Mouse (Mus musculus): ENCODE data around the gene Styxl1. TPM values are rescaled to one million over a fixed set of nuclear protein-coding genes. Genes with fewer than 3 reads are reported as not detected.

Styxl1 gene
- polyA plus RNA-seq, 1 experiment from 2014 or later: 0.39 TPM

Small RNAs within 50 kb of the gene (microRNA-seq; reads per million reads assigned to microRNA genes)
- gene Mir7034: not detected

Other genes with a start within 250 kb of the Styxl1 start
- gene Hip1, start 233.3 kb downstream of the Styxl1 start, polyA plus RNA-seq (2015; fragmentation: Nextera tagmentation; extraction: Ambion mirVana): 20.6 and 25.7 TPM in 2 replicates
- gene Ccl26, start 214.8 kb downstream of the Styxl1 start, polyA plus RNA-seq (2015; fragmentation: Nextera tagmentation; extraction: Ambion mirVana): not detected in 2 replicates
- 2.0 and 3.0 TPM in 2 replicates for gene Ccl24, start 205.3 kb downstream of the Styxl1 start, polyA plus RNA-seq (2015; fragmentation: Nextera tagmentation; extraction: Ambion mirVana)
- gene Rhbdd2, start 145.8 kb downstream of the Styxl1 start, polyA plus RNA-seq (2015; fragmentation: Nextera tagmentation; extraction: Ambion mirVana): 27.8 and 32.7 TPM in 2 replicates
- gene Por, start 108.4 kb downstream of the Styxl1 start, polyA plus RNA-seq (2015; fragmentation: Nextera tagmentation; extraction: Ambion mirVana): 45.0 and 57.2 TPM in 2 replicates
- gene Tmem120a, start 33.9 kb downstream of the Styxl1 start, polyA plus RNA-seq (2015; fragmentation: Nextera tagmentation; extraction: Ambion mirVana): 32.9 and 37.1 TPM in 2 replicates
- 1,014 and 1,128 TPM in 2 replicates for gene Mdh2, start 95 bp upstream of the Styxl1 start, polyA plus RNA-seq (2015; fragmentation: Nextera tagmentation; extraction: Ambion mirVana)
- 0.18 and 0.33 TPM in 2 replicates for gene Srrm3, start 28.5 kb upstream of the Styxl1 start, polyA plus RNA-seq (2015; fragmentation: Nextera tagmentation; extraction: Ambion mirVana)
- 743 and 952 TPM in 2 replicates for gene Hspb1, start 109.5 kb upstream of the Styxl1 start, polyA plus RNA-seq (2015; fragmentation: Nextera tagmentation; extraction: Ambion mirVana)
- gene Ywhag, start 156.2 kb upstream of the Styxl1 start, polyA plus RNA-seq (2015; fragmentation: Nextera tagmentation; extraction: Ambion mirVana): 150 and 166 TPM in 2 replicates
- gene Ssc4d, start 196.1 kb upstream of the Styxl1 start, polyA plus RNA-seq (2015; fragmentation: Nextera tagmentation; extraction: Ambion mirVana): 0.44 and 0.86 TPM in 2 replicates
- not detected in 2 replicates for gene Zp3, start 201.7 kb upstream of the Styxl1 start, polyA plus RNA-seq (2015; fragmentation: Nextera tagmentation; extraction: Ambion mirVana)
- gene Dtx2, start 216.4 kb upstream of the Styxl1 start, polyA plus RNA-seq (2015; fragmentation: Nextera tagmentation; extraction: Ambion mirVana): 18.5 and 21.5 TPM in 2 replicates

Data from heart, embryonic 15.5 days (tissue).